Mouse (Mus musculus) neural tube, embryonic 15.5 days (tissue): ENCODE results near the gene Cd6. TPM values are rescaled to one million over a fixed set of nuclear protein-coding genes. Genes with fewer than 3 reads are reported as not detected.

Experiments used
- ATAC-seq: fragments of 200-750 bp; cut with Nextera tagmentation; 2 replicates; pipeline ENCODE4 v1.8.0; 2017; ENCODE audit warnings: mild to moderate bottlenecking, moderate TSS enrichment, moderate library complexity; ENCODE audit not compliant: low FRiP score
- H3K27ac ChIP-seq: fragments of 300-500 bp; sonication (generic); replicated peaks from 2 replicates; pipeline ENCODE4 v1.5.1; 2015; ENCODE audit warnings: mild to moderate bottlenecking, inconsistent platforms
- H3K27me3 ChIP-seq: fragments of 300-500 bp; sonication (generic); replicated peaks from 2 replicates; pipeline ENCODE4 v1.6.1; 2015; ENCODE audit warnings: inconsistent platforms
- H3K36me3 ChIP-seq: fragments of 300-500 bp; sonication (generic); 2 replicates; pipeline ENCODE4 v1.6.1; 2015; ENCODE audit warnings: inconsistent platforms
- H3K4me1 ChIP-seq: fragments of 300-500 bp; sonication (generic); 2 replicates; pipeline ENCODE4 v1.6.1; 2015; ENCODE audit warnings: inconsistent platforms
- H3K4me2 ChIP-seq: fragments of 300-500 bp; sonication (generic); 2 replicates; pipeline ENCODE4 v1.6.1; 2015; ENCODE audit warnings: inconsistent platforms, mild to moderate bottlenecking, moderate library complexity
- H3K4me3 ChIP-seq: fragments of 300-500 bp; sonication (generic); replicated peaks from 2 replicates; pipeline ENCODE4 v1.5.1; 2015; ENCODE audit warnings: mild to moderate bottlenecking, inconsistent platforms
- H3K9ac ChIP-seq: fragments of 300-500 bp; sonication (generic); replicated peaks from 2 replicates; pipeline ENCODE4 v1.6.1; 2015; ENCODE audit warnings: mild to moderate bottlenecking, inconsistent platforms
- H3K9me3 ChIP-seq: fragments of 300-500 bp; sonication (generic); replicated peaks from 2 replicates; pipeline ENCODE4 v1.6.1; 2016; ENCODE audit warnings: inconsistent platforms
- WGBS: fragments of 180-500 bp; shearing (Covaris S2); methylation state at CpG from one replicate; pipeline ENCODE4 v1.1.7; 2015; ENCODE audit warnings: mixed read lengths; 5-methylcytosine and 5-hydroxymethylcytosine counted together
- polyA plus RNA-seq: library from polyadenylated mRNA; unstranded; fragments of >200 nt; fragmentation: Nextera tagmentation; extraction: Ambion mirVana; gene quantifications from 2 replicates; pipeline ENCODE4 v1.2.1, GENCODE M21; 2015

The Cd6 gene
- polyA plus RNA-seq, 1 experiment from 2014 or later = not detected

- Histone ChIP-seq H3K4me1 (peaks cover 17% of the 10 kb centered on the region), H3K4me3 (no peak overlapping the region), H3K27ac (no peak overlapping the region), H3K9ac (no peak overlapping the region), H3K36me3 (no peaks in the 10 kb centered on the region), H3K4me2 (no peak overlapping the region), H3K9me3 (no peaks in the 10 kb centered on the region), H3K27me3 (no peaks in the 10 kb centered on the region)
- no peak for ATAC-seq
- WGBS = 94% methylated on average over 10 of the region's 10 CpGs
Measured at GRCm38 (mm10) chr19:10772866-10773265, 57.0 kb downstream of the Cd6 start.

GRCm38 (mm10) chr19:10771995-10772394, 57.9 kb downstream of the Cd6 start:
- Histone ChIP-seq H3K36me3 (no peaks in the 10 kb centered on the region), H3K9me3 (no peaks in the 10 kb centered on the region), H3K27me3 (no peaks in the 10 kb centered on the region), H3K9ac (no peak overlapping the region), H3K4me2 (no peak overlapping the region), H3K4me3 (no peak overlapping the region), H3K4me1 (peaks cover 21% of the 10 kb centered on the region), H3K27ac (no peak overlapping the region)
- 81% methylated on average over 7 of the region's 7 CpGs for WGBS
- no peak for ATAC-seq

DNA sequence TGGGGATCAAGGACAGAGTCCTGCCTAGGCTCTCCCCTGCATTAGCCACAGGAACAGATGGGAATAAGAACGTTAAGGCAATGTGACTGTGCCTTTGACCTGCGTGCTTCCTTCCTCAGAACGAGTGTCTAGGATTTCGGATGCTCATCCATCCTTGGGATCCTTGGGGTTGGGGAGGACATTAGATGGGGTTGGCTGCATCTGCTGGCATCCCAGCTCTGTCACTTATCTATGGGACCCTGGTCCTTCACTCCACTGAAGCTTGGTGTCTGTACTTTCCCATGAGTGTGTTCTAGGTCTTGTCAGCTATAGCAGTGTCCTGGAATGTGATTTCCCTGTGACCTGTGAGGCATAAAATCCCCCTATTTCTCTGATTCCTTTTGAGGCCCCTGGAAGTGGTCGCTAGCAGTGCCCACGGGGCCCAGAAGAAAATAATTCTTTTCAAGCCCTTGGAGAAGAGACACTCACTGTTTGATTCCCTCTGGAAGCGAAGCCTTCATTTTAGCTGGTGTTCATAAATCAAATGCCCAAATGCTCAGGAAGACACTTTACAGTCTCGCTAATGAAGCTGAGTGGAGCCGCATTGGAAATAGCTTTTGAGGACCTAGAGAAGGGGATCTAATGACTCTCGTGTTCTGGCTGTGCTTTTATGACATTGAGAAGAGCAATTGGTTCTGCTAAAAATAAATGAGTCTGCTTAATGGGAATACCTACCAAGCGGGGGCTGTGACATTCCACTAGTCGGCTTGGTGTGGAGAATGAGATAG, 60.2 kb downstream of the Cd6 start:
- H3K36me3 ChIP-seq = no peaks in the 10 kb centered on the region
- WGBS = 29% methylated on average over 12 of the region's 12 CpGs
- peak overlapping the region; percentile 2; the same call in 1 of the 2 replicates for H3K4me2 ChIP-seq
- no peaks in the 10 kb centered on the region for H3K27me3 ChIP-seq
- ATAC-seq = peak; percentile 74
- peaks cover 21% of the 10 kb centered on the region for H3K4me1 ChIP-seq
- no peak overlapping the region for H3K9ac ChIP-seq
- H3K27ac ChIP-seq = peak overlapping the region; percentile 63
- H3K4me3 ChIP-seq = no peak overlapping the region
- no peaks in the 10 kb centered on the region for H3K9me3 ChIP-seq

DNA sequence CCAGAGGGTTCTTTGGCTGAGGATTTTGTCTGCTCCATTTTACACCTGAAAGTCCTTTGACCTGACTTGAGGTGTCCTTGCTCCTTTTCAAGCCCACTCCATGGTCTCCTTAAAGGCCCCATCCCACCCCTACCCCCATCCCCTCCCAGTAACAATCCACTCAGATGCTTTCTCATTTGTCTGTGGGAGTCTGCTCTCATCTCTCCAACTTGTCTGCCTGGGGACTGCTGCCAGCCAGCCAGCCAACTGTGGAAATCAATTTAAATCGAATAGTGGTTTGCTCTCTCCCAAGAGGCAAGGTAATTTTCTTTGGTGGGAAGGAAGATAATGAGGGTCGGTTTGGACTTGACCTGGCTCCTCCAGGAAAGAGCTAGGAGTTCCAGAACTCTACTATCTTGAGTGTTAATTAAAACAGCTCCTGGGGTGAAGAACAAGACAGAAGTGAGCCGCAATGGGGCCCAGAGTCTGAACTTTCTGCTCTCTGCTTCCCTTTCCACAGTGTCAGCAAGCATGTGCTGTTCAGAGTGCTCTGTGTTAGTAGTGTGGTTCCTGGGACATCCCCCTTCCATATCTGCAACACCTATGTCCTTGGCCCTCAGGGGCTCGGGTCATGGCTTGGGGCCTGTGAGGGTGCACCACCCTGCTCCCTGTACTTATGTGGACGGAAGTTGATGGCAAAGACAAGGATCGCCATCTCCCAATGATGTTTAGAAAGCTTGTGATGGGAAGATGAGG, 61.0 kb downstream of the Cd6 start:
- H3K4me3 ChIP-seq = no peak overlapping the region
- peak; percentile 29; the same call in 1 of the 2 replicates for ATAC-seq
- H3K9me3 ChIP-seq = no peaks in the 10 kb centered on the region
- 65% methylated on average over 6 of the region's 6 CpGs for WGBS
- H3K27me3 ChIP-seq = no peaks in the 10 kb centered on the region
- H3K4me2 ChIP-seq = no peak overlapping the region
- H3K9ac ChIP-seq = no peak overlapping the region
- H3K27ac ChIP-seq = peak overlapping the region; percentile 63
- peaks cover 21% of the 10 kb centered on the region for H3K4me1 ChIP-seq
- no peaks in the 10 kb centered on the region for H3K36me3 ChIP-seq

DNA sequence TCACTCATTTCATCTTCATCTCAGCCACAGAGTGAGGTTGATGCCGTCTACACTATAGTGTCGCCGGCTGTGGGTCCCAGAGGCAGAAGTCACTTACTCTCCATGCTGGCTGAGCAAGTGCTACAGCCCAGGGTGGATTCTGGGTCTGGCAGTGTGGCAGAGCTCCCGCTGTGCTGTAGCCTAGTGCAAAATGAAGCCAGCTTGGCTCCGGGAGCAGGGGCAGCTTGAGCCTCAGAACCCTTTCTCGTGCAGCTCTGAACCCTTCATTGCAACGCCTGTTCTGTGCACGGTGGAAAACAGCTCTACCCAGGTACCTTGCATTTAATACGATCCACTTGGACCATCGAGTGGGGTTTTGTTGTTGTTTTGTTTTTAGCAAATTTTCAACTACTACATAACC, 62.2 kb downstream of the Cd6 start:
- no peak for ATAC-seq
- Histone ChIP-seq H3K27ac (no peak overlapping the region), H3K4me2 (no peak overlapping the region), H3K36me3 (no peaks in the 10 kb centered on the region), H3K9me3 (no peaks in the 10 kb centered on the region), H3K27me3 (no peaks in the 10 kb centered on the region), H3K9ac (no peak overlapping the region), H3K4me1 (peaks cover 21% of the 10 kb centered on the region), H3K4me3 (no peak overlapping the region)
- 76% methylated on average over 10 of the region's 10 CpGs for WGBS

- Histone ChIP-seq H3K27me3 (no peaks in the 10 kb centered on the region), H3K4me2 (no peak overlapping the region), H3K36me3 (no peaks in the 10 kb centered on the region), H3K27ac (no peak overlapping the region), H3K9me3 (no peaks in the 10 kb centered on the region), H3K9ac (no peak overlapping the region), H3K4me1 (peaks cover 14% of the 10 kb centered on the region), H3K4me3 (no peak overlapping the region)
- WGBS = 83% methylated on average over 21 of the region's 21 CpGs
- no peak for ATAC-seq
Measured at GRCm38 (mm10) chr19:10763381-10764031, 66.4 kb downstream of the Cd6 start.

- H3K27me3 ChIP-seq = no peaks in the 10 kb centered on the region
- ATAC-seq = no peak
Measured at GRCm38 (mm10) chr19:10762468-10762867, 67.4 kb downstream of the Cd6 start.

DNA sequence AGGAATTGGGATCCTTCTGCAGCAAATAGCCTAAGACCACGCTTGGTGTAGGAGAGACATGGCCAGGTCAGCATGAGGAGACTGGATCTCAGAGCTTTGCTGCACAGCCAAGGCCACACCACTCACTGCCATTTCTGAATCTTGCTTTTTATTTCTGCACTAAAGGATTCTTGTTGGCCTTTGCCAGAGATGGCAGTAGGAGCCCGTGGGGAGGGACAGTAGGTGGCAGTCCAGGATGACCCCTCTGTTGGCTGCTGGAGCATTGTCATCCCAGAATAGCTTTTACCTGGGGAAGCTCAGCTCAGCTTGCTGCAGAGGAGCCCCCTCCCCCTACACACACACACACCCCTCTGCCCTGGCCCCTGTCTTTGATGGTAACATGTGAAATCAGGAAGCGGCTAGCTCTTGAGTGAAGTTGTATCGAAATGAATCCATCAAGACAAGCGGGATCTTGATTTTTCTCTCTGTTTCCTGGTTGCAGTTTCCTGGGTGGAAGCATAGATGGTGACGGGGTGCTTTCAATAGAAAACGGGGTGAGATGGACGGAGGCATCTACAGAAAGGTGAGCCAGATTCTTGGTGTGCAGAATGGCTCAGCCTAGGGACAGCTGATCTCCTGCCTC, 68.0 kb downstream of the Cd6 start:
- no peaks in the 10 kb centered on the region for H3K9me3 ChIP-seq
- H3K4me2 ChIP-seq = no peak overlapping the region
- 90% methylated on average over 8 of the region's 8 CpGs for WGBS
- H3K36me3 ChIP-seq = no peaks in the 10 kb centered on the region
- H3K9ac ChIP-seq = no peak overlapping the region
- peaks cover 11% of the 10 kb centered on the region for H3K4me1 ChIP-seq
- ATAC-seq = no peak
- H3K4me3 ChIP-seq = no peak overlapping the region
- no peaks in the 10 kb centered on the region for H3K27me3 ChIP-seq
- no peak overlapping the region for H3K27ac ChIP-seq

More at GRCm38 (mm10) chr19:10762468-10762867, 67.4 kb downstream of the Cd6 start:
- Histone ChIP-seq H3K4me2 (no peak overlapping the region), H3K4me1 (peaks cover 11% of the 10 kb centered on the region), H3K4me3 (no peak overlapping the region), H3K9me3 (no peaks in the 10 kb centered on the region), H3K27ac (no peak overlapping the region), H3K9ac (no peak overlapping the region), H3K36me3 (no peaks in the 10 kb centered on the region)
- 89% methylated on average over 6 of the region's 6 CpGs for WGBS

GRCm38 (mm10) chr19:10759983-10760831, 69.7 kb downstream of the Cd6 start:
- no peak overlapping the region for H3K4me3 ChIP-seq
- no peaks in the 10 kb centered on the region for H3K27me3 ChIP-seq
- H3K9me3 ChIP-seq = no peaks in the 10 kb centered on the region
- no peaks in the 10 kb centered on the region for H3K36me3 ChIP-seq
- H3K9ac ChIP-seq = no peak overlapping the region
- ATAC-seq = no peak
- no peak overlapping the region for H3K4me2 ChIP-seq
- peaks cover 11% of the 10 kb centered on the region for H3K4me1 ChIP-seq
- H3K27ac ChIP-seq = no peak overlapping the region
- WGBS = 91% methylated on average over 9 of the region's 9 CpGs

DNA sequence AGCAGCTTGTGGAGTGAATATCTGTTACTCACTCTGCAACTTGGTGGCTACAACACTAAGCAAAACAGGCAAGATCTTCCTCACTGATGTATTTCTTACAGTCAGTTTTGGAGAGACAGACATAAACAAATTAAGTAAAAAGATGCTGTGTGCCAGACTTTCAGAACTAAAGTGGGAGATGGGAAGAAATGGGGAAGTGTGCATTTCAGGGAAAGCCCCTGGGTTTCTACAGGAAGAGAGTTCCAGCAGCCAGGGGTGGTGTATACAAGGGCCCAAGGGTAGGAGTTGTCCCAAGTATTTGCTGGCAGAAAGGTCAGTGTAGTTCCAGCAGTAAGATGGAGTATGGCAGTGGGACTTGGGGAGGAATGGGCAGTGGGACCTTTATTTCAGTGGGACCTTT, 70.3 kb downstream of the Cd6 start:
- Histone ChIP-seq H3K27me3 (no peaks in the 10 kb centered on the region), H3K27ac (no peak overlapping the region), H3K4me2 (no peak overlapping the region), H3K4me3 (no peak overlapping the region), H3K4me1 (peaks cover 11% of the 10 kb centered on the region), H3K9me3 (no peaks in the 10 kb centered on the region), H3K36me3 (no peaks in the 10 kb centered on the region), H3K9ac (no peak overlapping the region)
- ATAC-seq = no peak

DNA sequence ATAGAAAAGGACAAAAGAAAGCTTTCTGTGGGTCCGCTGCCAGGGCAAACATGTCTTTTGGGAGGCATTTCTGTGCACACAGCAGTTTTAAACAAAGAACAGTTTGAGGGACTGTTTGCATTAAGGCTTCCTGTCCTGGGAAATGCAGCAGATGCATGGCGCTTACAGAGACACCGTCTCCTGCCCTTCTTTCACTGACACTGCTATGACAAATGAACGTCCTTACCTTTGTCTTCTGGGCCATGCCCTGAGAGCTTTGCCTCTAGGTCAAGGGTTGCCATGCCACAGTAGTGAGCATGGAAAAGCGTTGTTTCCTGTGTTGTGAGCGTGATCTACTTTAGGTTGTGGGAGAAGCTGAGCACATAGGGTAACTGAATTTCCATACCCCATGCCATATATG, 71.2 kb downstream of the Cd6 start:
- Histone ChIP-seq H3K4me2 (no peak overlapping the region), H3K27me3 (no peaks in the 10 kb centered on the region), H3K9me3 (no peaks in the 10 kb centered on the region), H3K9ac (no peak overlapping the region), H3K36me3 (no peaks in the 10 kb centered on the region), H3K27ac (0 out of 2 replicates have a peak overlapping the region, but pooled peaks have one; percentile 28), H3K4me1 (peaks cover 11% of the 10 kb centered on the region), H3K4me3 (no peak overlapping the region)
- 45% methylated on average over 6 of the region's 6 CpGs for WGBS
- no peak for ATAC-seq
